Mouse (Mus musculus): ENCODE measurements around the gene Krtap4-16. TPM values are rescaled to one million over a fixed set of nuclear protein-coding genes. Genes with fewer than 3 reads are reported as not detected.
"Not testable (repeated sequence)": the region's sequence is repeated elsewhere in the genome, so short reads cannot be mapped to it uniquely, and the experiment has no call there.

Gene Krtap4-16
- not detected for total RNA-seq (2021)

DNA sequence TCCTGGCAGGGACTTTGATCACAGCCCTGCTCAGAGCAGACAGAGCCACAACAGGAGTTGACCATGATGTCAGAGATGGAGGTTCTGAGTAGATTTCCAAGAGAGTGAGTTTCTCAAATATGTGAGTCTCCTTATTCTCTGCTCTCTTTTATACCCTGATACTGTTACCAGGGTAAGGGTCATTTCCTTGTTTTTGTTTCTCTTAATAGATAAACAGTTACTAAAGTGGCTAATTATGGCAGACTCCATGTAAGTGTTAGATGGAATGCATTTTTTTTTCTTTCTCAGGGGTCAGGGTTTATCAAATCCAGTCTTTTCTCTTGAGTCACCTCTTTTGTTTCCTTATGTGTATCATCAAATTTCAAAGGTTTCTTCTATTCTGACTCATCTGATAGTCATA, at the start of gene Krtap4-16:
Gene Krtap4-16 (minus strand): TSS at position 101 of the 400 bp plus-strand sequence.
- DNase-seq = no peak

DNA sequence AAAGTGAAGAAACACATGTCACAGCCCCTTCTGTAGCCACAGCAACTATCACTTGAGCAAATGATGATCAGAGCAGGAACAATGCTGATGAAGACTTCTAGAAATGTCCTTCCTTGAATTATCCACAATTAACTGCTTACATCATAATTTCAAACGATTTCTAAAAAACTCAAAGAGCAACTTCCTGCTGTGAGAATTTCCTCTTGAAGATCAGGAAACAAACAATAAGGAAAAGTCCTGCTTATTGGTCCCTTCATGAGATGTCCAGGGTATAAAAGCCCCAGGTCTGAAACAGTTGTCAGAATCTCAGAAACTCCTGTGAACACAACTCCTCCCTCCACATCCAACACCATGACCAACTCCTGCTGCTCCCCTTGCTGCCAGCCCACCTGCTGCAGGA, 27.5 kb upstream of the Krtap4-16 start, which contains the start of gene Gm11567:
Gene Gm11567 (plus strand): TSS at position 301 of the 400 bp plus-strand sequence.
- DNase-seq = not testable (repeated sequence)

DNA sequence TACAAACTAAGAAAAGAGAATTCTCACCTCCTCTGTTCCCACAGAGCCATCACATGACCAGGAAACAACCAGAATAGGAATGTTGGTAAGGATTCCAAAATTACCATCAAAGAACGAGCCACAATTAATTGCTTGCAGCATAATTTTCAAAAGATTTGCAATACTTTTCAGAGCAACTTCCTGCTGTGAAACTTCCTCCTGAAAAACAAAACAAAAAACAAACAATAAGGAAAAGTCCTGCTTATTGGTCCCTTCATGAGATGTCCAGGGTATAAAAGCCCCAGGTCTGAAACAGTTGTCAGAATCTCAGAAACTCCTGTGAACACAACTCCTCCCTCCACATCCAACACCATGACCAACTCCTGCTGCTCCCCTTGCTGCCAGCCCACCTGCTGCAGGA, 21.7 kb upstream of the Krtap4-16 start, which contains the start of gene Krtap9-1:
Gene Krtap9-1 (plus strand): TSS at position 301 of the 400 bp plus-strand sequence.
- not testable (repeated sequence) for DNase-seq

DNA sequence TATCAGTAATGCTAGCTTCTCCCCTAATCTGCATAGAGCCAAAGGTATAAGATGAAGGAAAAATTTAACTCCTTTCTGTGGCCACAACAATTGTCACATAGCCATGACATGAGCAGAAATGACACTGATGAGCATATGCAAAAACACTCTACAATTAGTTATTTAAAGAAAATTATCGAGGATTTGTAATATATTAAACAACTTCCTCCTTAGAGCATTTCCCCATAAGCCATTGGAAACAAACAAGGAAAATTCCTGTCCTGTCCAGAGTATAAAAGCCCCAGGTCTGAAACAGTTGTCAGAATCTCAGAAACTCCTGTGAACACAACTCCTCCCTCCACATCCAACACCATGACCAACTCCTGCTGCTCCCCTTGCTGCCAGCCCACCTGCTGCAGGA, 12.8 kb upstream of the Krtap4-16 start, which contains the start of gene Gm11559:
Gene Gm11559 (plus strand): TSS at position 301 of the 400 bp plus-strand sequence.
- DNase-seq = not testable (repeated sequence)

DNA sequence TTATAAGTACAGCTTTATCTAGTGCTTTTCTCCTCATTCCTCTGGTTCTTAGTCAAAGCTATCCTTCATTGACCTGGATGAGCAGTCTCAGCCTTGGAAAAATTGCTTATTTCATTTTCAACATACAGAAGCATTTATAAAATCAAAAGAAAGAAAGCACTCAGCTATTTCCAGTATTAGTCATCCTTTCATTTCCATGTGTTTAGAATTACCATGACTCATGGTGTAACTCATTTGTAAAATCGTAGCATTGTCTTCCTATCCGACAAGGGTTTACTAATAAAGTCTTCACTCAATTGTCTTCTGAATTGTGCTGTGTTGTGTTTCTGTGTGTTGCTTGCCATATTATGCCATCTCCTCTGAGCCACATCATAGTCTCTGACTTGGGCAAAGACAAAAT, 7.4 kb upstream of the Krtap4-16 start:
- DNase-seq = no peak

DNA sequence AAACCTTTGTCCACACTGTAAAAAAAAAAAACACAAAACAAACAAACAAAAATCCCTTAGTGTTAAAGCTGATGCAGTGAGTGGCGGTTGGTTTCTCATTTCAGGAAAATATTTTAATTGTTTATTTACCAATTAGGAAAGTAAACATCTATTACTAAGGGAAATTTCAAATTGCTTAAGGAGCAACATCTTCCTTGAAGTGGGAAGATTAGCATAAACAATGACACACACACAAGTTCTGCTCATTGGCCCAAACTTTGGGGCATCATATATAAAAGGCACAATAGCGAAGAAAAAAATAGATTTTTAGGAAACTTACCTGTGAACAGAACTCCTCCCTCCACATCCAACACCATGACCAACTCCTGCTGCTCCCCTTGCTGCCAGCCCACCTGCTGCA, 6.2 kb upstream of the Krtap4-16 start, which contains the start of gene Gm11568:
Gene Gm11568 (plus strand): TSS at position 301 of the 400 bp plus-strand sequence.
- DNase-seq = no peak

DNA sequence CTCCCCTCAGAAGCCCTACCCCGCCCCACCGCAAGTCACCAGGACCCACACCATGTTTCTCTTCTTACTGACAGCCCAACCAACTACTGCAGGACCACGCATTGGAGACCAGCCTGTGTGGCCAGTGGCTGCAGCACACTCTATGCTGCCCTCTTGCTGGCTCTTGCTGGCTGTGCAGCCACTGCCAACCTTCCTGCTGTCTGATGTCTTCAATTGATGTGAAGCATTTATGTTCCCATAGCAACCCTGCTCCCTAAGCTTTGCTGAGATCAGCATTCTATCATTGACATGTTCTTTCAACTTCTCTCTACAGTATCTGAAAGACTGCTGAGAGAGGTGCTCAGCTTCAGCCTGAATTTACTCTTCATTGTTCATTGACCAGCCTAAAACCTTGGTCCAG, 2.7 kb upstream of the Krtap4-16 start:
- no peak for DNase-seq

DNA sequence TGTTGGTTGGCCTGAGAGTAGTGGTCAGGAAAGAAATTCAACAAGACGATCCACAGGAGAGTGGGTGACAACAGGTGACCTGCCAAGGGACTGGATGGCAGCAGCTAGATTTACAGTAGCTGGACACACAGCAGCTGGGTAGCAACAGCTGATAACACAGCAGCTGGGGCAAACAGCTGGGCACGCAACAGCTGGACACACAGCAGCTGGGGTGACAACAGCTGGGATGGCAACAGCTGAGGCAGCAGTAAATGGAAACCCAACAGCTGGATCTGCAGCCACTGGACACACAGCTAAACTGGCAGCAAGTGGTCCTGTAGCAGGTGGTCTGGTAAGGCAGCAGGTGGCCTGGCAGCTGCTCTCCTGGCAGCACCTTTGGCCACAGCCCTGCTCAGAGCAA, 4.7 kb downstream of the Krtap4-16 start:
- no peak for DNase-seq

DNA sequence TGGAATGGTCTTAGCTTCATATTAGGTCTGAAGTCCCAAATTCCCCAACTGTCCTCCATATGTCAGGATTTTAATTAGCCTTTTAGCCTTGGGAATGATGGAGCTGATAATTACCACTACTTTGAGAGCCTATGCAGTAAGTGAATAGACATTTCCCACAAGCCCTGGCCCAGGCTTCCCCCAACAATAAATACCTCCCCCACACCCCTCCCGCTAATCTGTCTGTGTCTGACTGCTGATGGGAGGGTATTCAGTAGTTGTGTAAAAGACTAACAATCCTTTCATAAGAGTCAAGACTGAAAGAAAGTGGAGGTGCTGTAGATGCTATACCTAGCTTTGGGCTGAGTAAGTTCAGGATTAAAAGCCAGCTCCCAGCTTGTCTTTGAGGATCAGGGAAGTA, 9.2 kb downstream of the Krtap4-16 start:
- DNase-seq = no peak

DNA sequence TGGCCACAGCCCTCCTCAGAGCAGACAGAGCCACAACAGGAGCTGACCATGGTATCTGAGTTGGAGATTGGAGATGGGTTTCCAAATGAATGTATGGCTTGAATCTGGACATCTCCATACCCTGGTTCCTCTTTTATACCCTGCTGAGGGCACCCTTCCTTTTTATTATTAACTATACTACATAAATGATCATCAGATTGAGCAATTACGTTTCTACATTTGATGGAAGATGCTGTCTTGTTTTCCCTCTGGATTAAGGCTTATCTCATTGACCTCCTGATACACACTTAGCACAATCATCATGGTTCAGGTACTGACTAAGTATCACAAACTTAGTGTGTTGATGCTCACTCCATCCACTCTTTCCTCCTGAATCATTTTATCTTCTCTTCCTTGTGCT, 13.4 kb downstream of the Krtap4-16 start, which contains the start of gene 2300003K06Rik:
Gene 2300003K06Rik (minus strand): TSS at position 101 of the 400 bp plus-strand sequence.
- DNase-seq = no peak

DNA sequence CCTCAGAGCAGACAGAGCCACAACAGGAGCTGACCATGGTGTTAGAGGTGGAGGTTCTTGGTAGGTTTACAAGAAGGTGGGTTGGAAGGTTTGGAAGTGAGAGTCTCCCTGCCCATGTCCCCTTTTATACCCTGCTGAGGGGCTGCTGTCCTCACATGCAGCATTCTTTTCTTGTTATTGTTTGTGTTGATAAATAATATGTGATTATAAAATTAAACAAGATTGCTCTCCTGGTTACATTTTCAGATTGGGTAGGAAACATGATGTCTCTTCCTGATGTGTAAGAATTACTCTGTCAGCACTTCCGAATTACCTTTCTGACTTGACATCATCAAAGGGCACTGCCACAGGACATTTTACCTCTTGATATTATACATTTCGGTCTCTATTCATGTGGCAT, 35.8 kb downstream of the Krtap4-16 start, which contains the start of gene Gm11564:
Gene Gm11564 (minus strand): TSS at position 101 of the 400 bp plus-strand sequence.
- not testable (repeated sequence) for DNase-seq

DNA sequence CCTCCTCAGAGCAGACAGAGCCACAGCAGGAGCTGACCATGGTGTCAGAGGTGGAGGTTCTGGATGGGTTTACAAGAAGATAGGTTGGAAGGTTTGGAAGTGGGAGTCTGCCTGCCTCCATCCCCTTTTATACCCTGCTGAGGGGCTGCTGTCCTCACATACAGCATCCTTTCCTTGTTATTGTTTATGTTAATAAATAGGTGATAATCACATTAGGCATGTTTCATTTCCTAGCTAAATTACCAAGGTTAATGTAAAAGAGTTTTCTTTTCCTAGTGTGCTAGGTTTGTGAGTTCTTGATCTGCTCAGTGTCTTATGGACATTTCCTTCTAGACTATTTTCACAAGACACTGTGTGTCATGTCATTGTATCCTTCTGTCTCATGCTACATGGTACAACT, 41.6 kb downstream of the Krtap4-16 start, which contains the start of gene Krtap4-13:
Gene Krtap4-13 (minus strand): TSS at position 101 of the 400 bp plus-strand sequence.
- not testable (repeated sequence) for DNase-seq

DNA sequence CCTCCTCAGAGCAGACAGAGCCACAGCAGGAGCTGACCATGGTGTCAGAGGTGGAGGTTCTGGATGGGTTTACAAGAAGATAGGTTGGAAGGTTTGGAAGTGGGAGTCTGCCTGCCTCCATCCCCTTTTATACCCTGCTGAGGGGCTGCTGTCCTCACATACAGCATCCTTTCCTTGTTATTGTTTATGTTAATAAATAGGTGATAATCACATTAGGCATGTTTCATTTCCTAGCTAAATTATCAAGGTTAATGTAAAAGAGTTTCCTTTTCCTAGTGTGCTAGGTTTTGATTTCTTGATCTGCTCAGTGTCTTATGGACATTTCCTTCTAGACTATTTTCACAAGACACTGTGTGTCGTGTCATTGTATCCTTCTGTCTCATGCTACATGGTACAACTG, 47.1 kb downstream of the Krtap4-16 start, which contains the start of gene Gm11554:
Gene Gm11554 (minus strand): TSS at position 101 of the 400 bp plus-strand sequence.
- DNase-seq = not testable (repeated sequence)

Other genes starting within 250 kb of the Krtap4-16 start
- not detected for gene Gm11938, start 248.3 kb downstream of the Krtap4-16 start, total RNA-seq (2021)
- gene Gm11937, start 241.4 kb downstream of the Krtap4-16 start, total RNA-seq (2021) = not detected
- not detected for gene Krtap2-4, start 236.8 kb downstream of the Krtap4-16 start, total RNA-seq (2021)
- not detected for gene Gm11562, start 231.2 kb downstream of the Krtap4-16 start, total RNA-seq (2021)
- not detected for gene Krtap4-1, start 223.4 kb downstream of the Krtap4-16 start, total RNA-seq (2021)
- not detected for gene Krtap4-2, start 216.5 kb downstream of the Krtap4-16 start, total RNA-seq (2021)
- gene Krtap4-7, start 207.5 kb downstream of the Krtap4-16 start, total RNA-seq (2021) = not detected
- gene Gm11555, start 201.4 kb downstream of the Krtap4-16 start, total RNA-seq (2021) = not detected
- not detected for gene Gm11563, start 192.6 kb downstream of the Krtap4-16 start, total RNA-seq (2021)
- gene Krtap4-6, start 185.6 kb downstream of the Krtap4-16 start, total RNA-seq (2021) = not detected
- not detected for gene Gm14190, start 160.9 kb downstream of the Krtap4-16 start, total RNA-seq (2021)
- not detected for gene Gm14180, start 117.3 kb downstream of the Krtap4-16 start, total RNA-seq (2021)
- gene Gm11595, start 78.7 kb downstream of the Krtap4-16 start, total RNA-seq (2021) = not detected
- gene Krtap4-8, start 70.9 kb downstream of the Krtap4-16 start, total RNA-seq (2021) = not detected
- gene Krtap4-9, start 66.4 kb downstream of the Krtap4-16 start, total RNA-seq (2021) = not detected
- gene Gm11596, start 58.1 kb downstream of the Krtap4-16 start, total RNA-seq (2021) = not detected
- gene Gm11569, start 52.7 kb downstream of the Krtap4-16 start, total RNA-seq (2021) = not detected
- not detected for gene Gm11554, start 47.2 kb downstream of the Krtap4-16 start, total RNA-seq (2021)
- not detected for gene Krtap4-13, start 41.7 kb downstream of the Krtap4-16 start, total RNA-seq (2021)
- gene Gm11564, start 35.9 kb downstream of the Krtap4-16 start, total RNA-seq (2021) = not detected
- gene 2300003K06Rik, start 13.5 kb downstream of the Krtap4-16 start, total RNA-seq (2021) = not detected
- not detected for gene Gm11568, start 6.3 kb upstream of the Krtap4-16 start, total RNA-seq (2021)
- gene Gm11559, start 12.9 kb upstream of the Krtap4-16 start, total RNA-seq (2021) = not detected
- not detected for gene Krtap9-1, start 21.8 kb upstream of the Krtap4-16 start, total RNA-seq (2021)
- gene Gm11567, start 27.6 kb upstream of the Krtap4-16 start, total RNA-seq (2021) = not detected
- gene Krtap31-1, start 56.3 kb upstream of the Krtap4-16 start, total RNA-seq (2021) = not detected
- not detected for gene Gm11565, start 63.1 kb upstream of the Krtap4-16 start, total RNA-seq (2021)
- gene Krtap31-2, start 84.7 kb upstream of the Krtap4-16 start, total RNA-seq (2021) = not detected
- not detected for gene Krtap9-5, start 96.9 kb upstream of the Krtap4-16 start, total RNA-seq (2021)
- not detected for gene Krtap29-1, start 127.4 kb upstream of the Krtap4-16 start, total RNA-seq (2021)
- not detected for gene Krtap16-1, start 135.0 kb upstream of the Krtap4-16 start, total RNA-seq (2021)
- not detected for gene Krtap17-1, start 142.4 kb upstream of the Krtap4-16 start, total RNA-seq (2021)
- gene Krt33a, start 164.6 kb upstream of the Krtap4-16 start, total RNA-seq (2021) = not detected
- gene Krt33b, start 178.3 kb upstream of the Krtap4-16 start, total RNA-seq (2021) = not detected
- not detected for gene Krt34, start 189.9 kb upstream of the Krtap4-16 start, total RNA-seq (2021)
- gene Krt31, start 198.9 kb upstream of the Krtap4-16 start, total RNA-seq (2021) = not detected
- not detected for gene Krt32, start 236.6 kb upstream of the Krtap4-16 start, total RNA-seq (2021)
- not detected for gene Krt35, start 244.6 kb upstream of the Krtap4-16 start, total RNA-seq (2021)

All from layer of hippocampus, postnatal 36 days (tissue).